Mouse (Mus musculus) frontal cortex, adult (tissue): ENCODE measurements around the gene Gpsm3.
A peak's percentile ranks its signal among the peaks of the same experiment; 100 is the strongest.

Experiments
- ATAC-seq: cut with Nextera tagmentation; 2 replicates; pipeline ENCODE4 v1.9.2; 2017; ENCODE audit warnings: mild to moderate bottlenecking, moderate library complexity, mixed read lengths; ENCODE audit not compliant: low TSS enrichment

The Gpsm3 gene

GRCm38 (mm10) chr17:34583397-34583796, 6.2 kb upstream of the Gpsm3 start:
- no peak for ATAC-seq

- ATAC-seq = no peak
Observed at GRCm38 (mm10) chr17:34583819-34584218, 5.8 kb upstream of the Gpsm3 start.

GRCm38 (mm10) chr17:34585121-34585520, 4.5 kb upstream of the Gpsm3 start:
- no peak for ATAC-seq

- ATAC-seq = peak; percentile 6; the same call in 1 of the 2 replicates
Observed at GRCm38 (mm10) chr17:34585877-34586771, 3.5 kb upstream of the Gpsm3 start.

- ATAC-seq = peak; percentile 59
Observed at GRCm38 (mm10) chr17:34586796-34587422, 2.7 kb upstream of the Gpsm3 start.

- ATAC-seq = peak; percentile 72
Observed at GRCm38 (mm10) chr17:34587423-34587811, 2.2 kb upstream of the Gpsm3 start.

- no peak for ATAC-seq
Observed at GRCm38 (mm10) chr17:34587814-34588213, 1.8 kb upstream of the Gpsm3 start.

GRCm38 (mm10) chr17:34588767-34589166, 839 bp upstream of the Gpsm3 start:
- no peak for ATAC-seq

- ATAC-seq = no peak
Observed at GRCm38 (mm10) chr17:34589206-34589605, 400 bp upstream of the Gpsm3 start.

GRCm38 (mm10) chr17:34590154-34590987, 765 bp downstream of the Gpsm3 start:
- no peak for ATAC-seq

GRCm38 (mm10) chr17:34591029-34591993, 1.7 kb downstream of the Gpsm3 start, which contains the start of gene Pbx2:
TSS of gene Pbx2 (plus strand) at chr17:34591266.
- ATAC-seq = no peak

GRCm38 (mm10) chr17:34591994-34592375, 2.4 kb downstream of the Gpsm3 start:
- ATAC-seq = peak; percentile 20; the same call in 1 of the 2 replicates

- peak; percentile 28 for ATAC-seq
Observed at GRCm38 (mm10) chr17:34592581-34593549, 3.3 kb downstream of the Gpsm3 start.

- ATAC-seq = no peak
Observed at GRCm38 (mm10) chr17:34593752-34594525, 4.3 kb downstream of the Gpsm3 start.

- no peak for ATAC-seq
Observed at GRCm38 (mm10) chr17:34596098-34596497, 6.5 kb downstream of the Gpsm3 start.

- no peak for ATAC-seq
Observed at GRCm38 (mm10) chr17:34597566-34598095, 8.0 kb downstream of the Gpsm3 start, which contains the start of gene Ager. TSS of gene Ager (plus strand) at chr17:34597862.

- ATAC-seq = no peak
Observed at GRCm38 (mm10) chr17:34599891-34600290, 10.3 kb downstream of the Gpsm3 start.

GRCm38 (mm10) chr17:34601796-34602195, 12.2 kb downstream of the Gpsm3 start:
- ATAC-seq = no peak
